Mouse (Mus musculus) heart, postnatal 25 days (tissue): ENCODE measurements around the gene Nrg3. TPM values are rescaled to one million over a fixed set of nuclear protein-coding genes. Genes with fewer than 3 reads are reported as not detected.
"Not testable (repeated sequence)": the region's sequence is repeated elsewhere in the genome, so short reads cannot be mapped to it uniquely, and the experiment has no call there.

Experiments used
- DNase-seq: peaks from one replicate; pipeline ENCODE4 v3.0.0; 2022; ENCODE audit warnings: low spot score
- intact Hi-C: fragments of 180-260 bp; cut with DNase I; formaldehyde crosslinking; loops from one replicate; pipeline ENCODE4 v1.15.1; 2025
- microRNA-seq: library from miRNA; unstranded; fragments of <30 nt; microRNA quantifications from one replicate; pipeline ENCODE4 v1.2.0, GENCODE M21; 2022
- total RNA-seq, 2 experiments: library from RNA; stranded (reverse); gene quantifications; 2 replicates each; pipeline ENCODE4 v1.2.3; 2021

The Nrg3 gene
- total RNA-seq, 2 experiments from 2014 or later, result not detected

DNA sequence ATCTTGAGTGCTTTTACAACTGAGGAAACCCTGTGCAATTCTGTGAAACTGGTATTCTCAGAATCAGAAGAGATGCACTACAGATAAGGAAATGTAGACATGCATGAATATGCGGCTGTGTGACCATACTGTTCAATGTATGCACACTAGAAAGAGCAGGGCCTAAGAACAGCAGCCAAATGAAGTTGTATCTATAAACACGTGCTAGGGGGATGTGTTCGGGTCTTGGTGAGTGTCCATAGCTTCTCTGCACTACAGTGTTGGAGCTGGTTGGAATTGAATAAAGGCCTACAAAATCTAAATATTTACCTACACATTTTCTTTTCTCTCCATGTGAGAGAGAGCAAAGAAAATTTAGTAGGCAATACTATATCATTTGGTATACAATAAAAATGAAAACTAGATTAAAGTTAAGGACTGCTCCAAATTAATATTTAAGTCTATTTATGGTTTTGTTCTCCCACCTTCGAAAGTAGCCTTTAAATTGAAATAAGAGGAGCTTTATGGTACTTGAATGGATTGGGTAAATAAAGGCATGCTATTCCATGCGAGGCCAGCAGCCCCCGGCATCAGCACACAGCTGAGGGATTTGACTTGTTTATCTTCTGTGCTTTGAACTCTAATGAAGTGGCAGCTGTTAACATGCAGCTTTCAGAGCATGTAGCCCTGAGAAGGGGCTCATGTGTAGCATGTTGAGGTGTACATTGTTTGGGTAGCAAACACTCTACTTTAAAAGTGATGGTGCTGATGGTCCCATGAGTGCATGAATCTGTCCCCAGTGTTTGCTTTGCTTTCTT is 1038.9 kb downstream of the Nrg3 start:
- intact Hi-C loops, result no loop called here
- DNase-seq, result no peak

DNA sequence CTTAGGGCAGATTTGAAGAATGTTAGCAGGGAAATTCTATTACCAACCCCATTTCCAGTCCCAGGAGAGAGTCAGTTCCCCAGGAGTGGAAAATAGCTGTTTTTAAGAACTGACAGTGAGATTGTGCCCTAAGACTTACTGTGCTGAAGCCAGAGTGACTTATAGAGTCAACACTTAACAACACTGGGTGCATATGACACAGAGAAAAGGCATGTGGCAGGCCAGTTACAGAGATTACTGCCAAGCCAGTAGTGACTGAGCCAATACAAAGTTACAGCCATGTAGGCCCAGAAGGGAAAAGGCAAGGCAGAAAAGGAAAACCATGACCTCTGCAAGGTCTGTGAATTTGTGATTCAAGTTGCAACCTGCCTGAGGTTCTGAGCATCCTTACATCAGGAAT is 1098.2 kb downstream of the Nrg3 start:
- intact Hi-C loops, result no loop called here

DNA sequence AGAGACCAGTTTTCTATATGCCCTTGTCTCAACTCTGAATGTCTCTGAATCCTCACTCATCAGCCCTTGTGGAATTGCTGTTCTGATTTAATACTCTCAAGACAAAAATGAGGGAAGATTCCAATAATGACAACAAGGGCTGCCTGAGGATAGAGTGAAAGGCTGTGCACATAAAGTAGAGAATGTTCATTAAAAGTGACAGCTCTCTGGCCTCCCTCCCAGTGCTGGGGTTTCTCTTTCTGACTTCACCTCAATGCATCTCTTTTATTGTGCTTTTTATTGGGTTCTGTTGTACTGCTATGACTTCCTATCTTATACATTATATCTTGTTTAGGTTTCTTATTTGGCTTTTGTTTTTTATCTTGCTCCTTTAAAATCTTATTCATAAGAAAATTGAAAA is 1131.9 kb downstream of the Nrg3 start:
- intact Hi-C loops, result no loop called here
- no peak for DNase-seq

More for the DNA sequence above, 1098.2 kb downstream of the Nrg3 start:
- DNase-seq, result no peak

DNA sequence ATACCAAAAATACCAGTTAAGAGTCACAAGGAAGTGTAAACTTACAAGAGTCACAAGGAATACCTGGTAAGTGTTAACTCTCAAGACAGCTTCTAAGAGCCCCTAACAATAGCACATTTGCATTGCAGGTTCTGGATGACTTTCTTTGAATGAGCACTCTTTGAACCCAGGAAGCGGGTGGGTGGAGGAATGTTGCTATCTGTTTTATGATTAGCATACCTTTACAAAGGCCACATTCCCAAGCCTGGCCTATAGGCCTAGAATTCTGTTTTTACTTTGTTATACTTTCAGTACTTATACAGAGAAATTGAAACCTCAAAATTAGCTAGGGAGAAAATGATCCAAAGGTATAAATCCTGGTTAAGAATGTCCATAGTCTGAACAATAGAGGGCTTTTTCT is 1150.0 kb downstream of the Nrg3 start:
- DNase-seq, intact Hi-C loops: not testable (repeated sequence)

DNA sequence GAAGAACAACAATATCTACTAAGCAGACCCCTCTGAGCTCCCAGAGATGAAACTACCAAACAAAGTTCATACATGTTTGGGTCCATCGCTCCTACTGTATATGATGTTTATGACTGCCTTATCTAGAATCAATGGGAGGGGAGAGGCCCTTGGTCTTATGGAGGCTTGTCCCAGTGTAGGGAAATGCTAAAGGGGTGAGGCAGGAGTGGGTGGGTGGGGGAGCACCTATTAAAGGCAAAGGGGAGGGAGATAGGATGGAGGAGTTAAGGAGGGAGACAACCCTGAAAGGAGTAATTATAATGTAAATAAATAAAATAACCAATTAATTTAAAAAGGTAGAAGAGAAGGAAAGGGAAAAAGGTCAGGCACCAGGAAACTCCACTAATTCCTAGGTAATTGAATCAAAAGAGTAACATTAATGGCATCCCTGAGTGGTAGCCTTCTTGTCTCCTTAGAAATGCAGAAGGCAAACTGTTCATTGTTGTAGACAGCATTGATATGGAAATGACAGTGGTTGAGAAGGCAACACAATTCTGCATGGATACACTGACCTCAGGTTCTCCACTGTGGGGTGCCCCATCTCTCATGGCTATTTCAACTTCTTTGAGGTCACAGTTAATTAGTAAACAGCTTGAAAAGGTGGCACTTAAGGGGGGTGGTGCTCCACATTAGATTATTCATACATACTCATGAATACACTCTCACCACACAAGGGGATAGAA is 1152.1 kb downstream of the Nrg3 start:
- DNase-seq, result no peak
- intact Hi-C loops, result no loop called here

Small RNA genes lying within 50 kb of the gene (microRNA-seq; reads per million reads assigned to microRNA genes)
- not detected for gene Gm27332
